ENCODE assay signal across 18 mouse cellular contexts in the genomic region with DNA sequence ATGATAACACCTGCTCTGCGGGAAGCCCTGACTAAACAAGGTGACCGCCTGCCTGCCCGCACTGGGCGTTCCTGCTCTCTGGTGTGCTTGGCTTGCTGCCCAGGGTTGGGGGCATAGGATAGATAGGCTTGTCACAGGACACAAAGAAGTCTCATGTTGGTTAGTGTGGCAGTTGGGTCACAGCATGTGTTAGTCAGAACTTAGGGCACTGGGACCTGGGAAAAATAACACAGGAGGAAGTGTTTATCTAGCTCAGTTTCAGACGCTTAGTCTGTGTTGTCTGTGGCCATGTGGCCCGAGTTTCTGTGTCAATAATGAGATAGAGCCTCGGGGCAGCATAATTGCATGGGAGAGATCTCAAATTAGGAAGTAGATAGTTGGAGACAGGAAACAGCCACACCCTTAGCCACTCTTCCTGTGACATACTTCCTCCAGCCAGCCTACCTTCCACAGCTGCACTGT. TPM values are rescaled to one million over a fixed set of nuclear protein-coding genes. Genes with fewer than 3 reads are reported as not detected.
DNase-seq lines count a peak whose midpoint lies in the region; ATAC-seq and TF ChIP-seq lines count a peak whose summit lies in the region.
"Had no signal": no experiment of that assay in that cellular context is flagged by ENCODE, and none has a peak within 500 bp of the region (broad histone marks: within the 10 kb centered on the region; RNA-seq: fewer than 3 reads in every experiment).

No protein-coding gene starts in this region.

- H3K9ac ChIP-seq in heart, embryonic 13.5 days: no peak overlapping the region
- H3K9ac ChIP-seq in lung, postnatal 0 days (replicated peaks; ENCODE audit: low read depth): no peak overlapping the region
- H3K9ac ChIP-seq in liver, postnatal 0 days (replicated peaks): no peak overlapping the region
- H3K9ac ChIP-seq: embryonic facial prominence, embryonic 13.5 days; limb, embryonic 13.5 days; lung, embryonic 15.5 days had no signal

- peaks cover 94% of the 10 kb centered on the region for H3K36me3 ChIP-seq in heart, embryonic 13.5 days
- peaks cover 17% of the 10 kb centered on the region; the same call in 1 of the 2 replicates for H3K36me3 ChIP-seq in lung, postnatal 0 days (ENCODE audit: insufficient read depth, low read length)
- peaks cover 37% of the 10 kb centered on the region for H3K36me3 ChIP-seq in liver, postnatal 0 days (replicated peaks; ENCODE audit: insufficient read depth, low read length)

- H3K27me3 ChIP-seq in heart, embryonic 13.5 days (replicated peaks): no peaks in the 10 kb centered on the region
- H3K27me3 ChIP-seq in lung, postnatal 0 days (replicated peaks; ENCODE audit: insufficient read depth, low read length): no peaks in the 10 kb centered on the region
- H3K27me3 ChIP-seq in liver, postnatal 0 days (ENCODE audit: insufficient read depth, low read length): no peaks in the 10 kb centered on the region
- H3K27me3 ChIP-seq: embryonic facial prominence, embryonic 13.5 days; limb, embryonic 13.5 days; lung, embryonic 15.5 days had no signal

- 44% methylated on average over 7 of the region's 7 CpGs for WGBS in heart, embryonic 13.5 days
- WGBS in lung, postnatal 0 days: 71% methylated on average over 7 of the region's 7 CpGs
- 45% methylated on average over 7 of the region's 7 CpGs for WGBS in liver, postnatal 0 days (ENCODE audit: insufficient replicate concordance)

- no peak for TF ChIP-seq CTCF in lung, postnatal 0 days (IDR thresholded peaks at IDR 0.05)
- no peak for TF ChIP-seq CTCF in liver, postnatal 0 days (IDR thresholded peaks at IDR 0.05; ENCODE audit: low read depth)

- H3K27ac ChIP-seq in heart, embryonic 13.5 days (replicated peaks): peak overlapping the region; percentile 48
- H3K27ac ChIP-seq in lung, postnatal 0 days (ENCODE audit: low read length): no peak overlapping the region
- H3K27ac ChIP-seq in liver, postnatal 0 days (ENCODE audit: low read depth): peak overlapping the region; percentile 25; the same call in 1 of the 2 replicates
- H3K27ac ChIP-seq: embryonic facial prominence, embryonic 13.5 days; gastrocnemius, adult 2 months; limb, embryonic 13.5 days; lung, embryonic 15.5 days had no signal

- no peaks in the 10 kb centered on the region for H3K9me3 ChIP-seq in heart, embryonic 13.5 days
- no peaks in the 10 kb centered on the region for H3K9me3 ChIP-seq in lung, postnatal 0 days (ENCODE audit: low read length)
- no peaks in the 10 kb centered on the region for H3K9me3 ChIP-seq in liver, postnatal 0 days (ENCODE audit: low read length)
- H3K9me3 ChIP-seq: embryonic facial prominence, embryonic 13.5 days; limb, embryonic 13.5 days; lung, embryonic 15.5 days had no signal

- TF ChIP-seq EP300 in lung, postnatal 0 days (IDR thresholded peaks at IDR 0.05): peak; percentile 47; the same call in 1 of the 2 replicates
- no peak for TF ChIP-seq EP300 in liver, postnatal 0 days (IDR thresholded peaks at IDR 0.05; ENCODE audit: low read depth)

- H3K4me1 ChIP-seq in heart, embryonic 13.5 days: peaks cover 5% of the 10 kb centered on the region; the same call in 1 of the 2 replicates
- no peaks in the 10 kb centered on the region for H3K4me1 ChIP-seq in lung, postnatal 0 days (ENCODE audit: insufficient read depth, low read depth, low read length)
- no peaks in the 10 kb centered on the region; the same call in 1 of the 2 replicates for H3K4me1 ChIP-seq in liver, postnatal 0 days (ENCODE audit: insufficient read depth)
- H3K4me1 ChIP-seq: embryonic facial prominence, embryonic 13.5 days; limb, embryonic 13.5 days; lung, embryonic 15.5 days had no signal

- intact Hi-C loops in heart, postnatal 14 days (cut with DNase I): loop anchor here (10.0 kb wide), 1 partner anchor 1157 kb away; no protein-coding TSS in a partner anchor

- no peak for ATAC-seq in heart, embryonic 13.5 days (ENCODE audit: extremely low read depth, insufficient number of reproducible peaks, low FRiP score, low TSS enrichment)
- ATAC-seq in lung, postnatal 0 days: peak; percentile 54; the same call in 1 of the 2 replicates
- ATAC-seq in liver, postnatal 0 days: peak; percentile 56
- ATAC-seq: hindbrain, embryonic 16.5 days had no signal

- H3K4me3 ChIP-seq in heart, embryonic 13.5 days: no peak overlapping the region
- no peak overlapping the region for H3K4me3 ChIP-seq in lung, postnatal 0 days (ENCODE audit: low read depth, low read length)
- no peak overlapping the region for H3K4me3 ChIP-seq in liver, postnatal 0 days (ENCODE audit: low read depth, low read length)
- H3K4me3 ChIP-seq: embryonic facial prominence, embryonic 13.5 days; gastrocnemius, adult 2 months; limb, embryonic 13.5 days; lung, embryonic 15.5 days had no signal

- H3K4me2 ChIP-seq in heart, embryonic 13.5 days: no peak overlapping the region
- H3K4me2 ChIP-seq in lung, postnatal 0 days (replicated peaks; ENCODE audit: low read depth, low read length): no peak overlapping the region
- H3K4me2 ChIP-seq in liver, postnatal 0 days (ENCODE audit: low read depth, low read length): no peak overlapping the region
- H3K4me2 ChIP-seq: embryonic facial prominence, embryonic 13.5 days; limb, embryonic 13.5 days; lung, embryonic 15.5 days had no signal

- no peak for DNase-seq in heart, postnatal 14 days
- no peak for DNase-seq in lung, postnatal 0 days (ENCODE audit: low spot score)
- no peak for DNase-seq in lung, postnatal 14 days
- peak; percentile 22 for DNase-seq in liver, postnatal 0 days
- no peak for DNase-seq in kidney, postnatal 10 days
- no peak for DNase-seq in thymus, postnatal 25 days
- DNase-seq in urinary bladder, postnatal 14 days (ENCODE audit: low spot score): no peak
- DNase-seq: adrenal gland, postnatal 36 days; gastrocnemius, adult 2 months; kidney, adult 11 months; kidney, postnatal 14 days; layer of hippocampus, adult 9-11 months; thymus, adult 2 months had no signal

RNA-seq across cellular contexts. Expression of a gene that starts 22.6 kb away (rescaled TPM):
- 16.4 and 18.5 TPM in 2 replicates for polyA plus RNA-seq in heart, embryonic 13.5 days (2015; fragmentation: Nextera tagmentation; extraction: Ambion mirVana)
- total RNA-seq in heart, postnatal 14 days (2021): 1 to 10 TPM; 8.3 to 9.3 TPM
- 16.1 and 16.5 TPM in 2 replicates for polyA plus RNA-seq in lung, postnatal 0 days (2015; fragmentation: Nextera tagmentation; extraction: Ambion mirVana)
- 8.4 and 10.9 TPM in 2 replicates for polyA plus RNA-seq in liver, postnatal 0 days (2015; fragmentation: Nextera tagmentation; extraction: Ambion mirVana)

RNA-seq across cellular contexts. Expression of a gene that starts 22.7 kb away (rescaled TPM):
- polyA plus RNA-seq in heart, embryonic 13.5 days (2015; fragmentation: Nextera tagmentation; extraction: Ambion mirVana): 52.3 and 60.7 TPM in 2 replicates
- total RNA-seq in heart, postnatal 14 days (2021): 10 to 100 TPM; 39.9 to 45.4 TPM
- 94.8 and 97.5 TPM in 2 replicates for polyA plus RNA-seq in lung, postnatal 0 days (2015; fragmentation: Nextera tagmentation; extraction: Ambion mirVana)
- polyA plus RNA-seq in liver, postnatal 0 days (2015; fragmentation: Nextera tagmentation; extraction: Ambion mirVana): 44.0 and 44.8 TPM in 2 replicates
